Mouse (Mus musculus): ENCODE measurements around the gene Nt5dc2. TPM values are rescaled to one million over a fixed set of nuclear protein-coding genes. Genes with fewer than 3 reads are reported as not detected.
A peak's percentile ranks its signal among the peaks of the same experiment; 100 is the strongest.

Gene Nt5dc2
- polyA plus RNA-seq, 1 experiment from 2014 or later = 558 TPM

DNA sequence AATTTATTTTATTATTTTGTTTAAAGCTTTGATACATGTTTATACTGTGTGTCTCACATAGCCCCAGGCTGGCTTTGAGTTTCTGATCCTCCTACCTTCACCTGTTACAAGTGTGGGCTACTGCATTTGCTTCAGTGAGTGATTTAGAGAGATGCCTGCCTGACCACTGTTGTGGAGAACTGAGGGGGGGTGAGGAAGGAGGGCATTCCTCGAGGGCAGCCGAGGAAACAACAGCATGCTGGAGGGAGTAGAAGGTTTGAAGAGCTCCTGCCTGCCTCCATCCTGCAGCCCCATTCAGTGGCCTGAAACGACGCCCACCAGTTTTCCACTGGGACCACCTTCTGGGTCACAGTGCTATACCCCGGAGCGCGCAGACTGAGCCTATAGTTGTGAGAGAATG is 34.6 kb downstream of the Nt5dc2 start:
- peaks cover 36% of the 10 kb centered on the region for H3K4me1 ChIP-seq
- no peaks in the 10 kb centered on the region for H3K9me3 ChIP-seq
- no peak overlapping the region for H3K4me3 ChIP-seq
- 71% methylated on average over 7 of the region's 7 CpGs for WGBS
- DNase-seq (ENCODE audit: extremely low spot score, low spot score) = no peak
- H3K36me3 ChIP-seq (replicated peaks) = peaks cover 8% of the 10 kb centered on the region
- 0 out of 2 replicates have a peak overlapping the region, but pooled peaks have one; percentile 15 for H3K27ac ChIP-seq
- no peaks in the 10 kb centered on the region for H3K27me3 ChIP-seq (ENCODE audit: poor library complexity, severe bottlenecking)

DNA sequence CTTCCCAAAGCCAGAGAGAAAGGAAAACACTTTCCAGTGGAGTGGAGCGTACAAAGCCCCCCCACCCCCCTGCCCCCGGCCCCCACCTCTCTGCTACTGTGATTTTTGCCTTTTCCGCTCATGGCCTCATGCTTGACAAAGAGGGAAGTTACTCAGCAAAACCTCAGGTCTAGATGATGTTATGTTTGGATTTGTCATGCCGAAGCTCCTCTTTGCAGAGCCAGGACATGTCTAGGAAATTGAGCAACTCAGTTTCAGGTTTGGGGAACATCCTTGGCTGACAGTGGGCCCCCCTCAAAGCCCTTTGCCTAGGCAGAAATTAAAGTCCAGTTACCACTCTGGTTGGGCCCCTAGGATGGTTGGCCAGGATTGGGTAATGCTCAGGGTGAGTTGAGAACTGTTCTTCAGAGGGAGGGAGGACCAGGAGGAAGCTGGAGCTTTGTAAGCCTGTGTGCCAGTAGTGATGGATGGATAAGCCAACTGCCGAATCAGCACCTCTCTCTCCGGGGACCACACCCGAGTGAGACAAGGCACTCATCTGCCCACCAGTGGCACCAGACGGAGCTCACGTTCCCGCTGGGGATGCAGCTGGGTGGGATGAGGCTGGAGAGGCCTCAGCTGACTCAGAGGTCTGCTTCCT is 35.3 kb downstream of the Nt5dc2 start:
- peak overlapping the region; percentile 15 for H3K27ac ChIP-seq
- peaks cover 42% of the 10 kb centered on the region for H3K4me1 ChIP-seq
- no peaks in the 10 kb centered on the region for H3K27me3 ChIP-seq (ENCODE audit: poor library complexity, severe bottlenecking)
- peaks cover 14% of the 10 kb centered on the region for H3K36me3 ChIP-seq (replicated peaks)
- 86% methylated on average over 10 of the region's 10 CpGs for WGBS
- H3K4me3 ChIP-seq = peak overlapping the region; percentile 16
- DNase-seq (ENCODE audit: extremely low spot score, low spot score) = no peak
- no peaks in the 10 kb centered on the region for H3K9me3 ChIP-seq

GRCm38 (mm10) chr14:31166827-31167226 is 36.0 kb downstream of the Nt5dc2 start:
- Histone ChIP-seq H3K4me3 (peak overlapping the region; percentile 16), H3K4me1 (peaks cover 43% of the 10 kb centered on the region), H3K36me3 (replicated peaks) (peaks cover 21% of the 10 kb centered on the region), H3K9me3 (no peaks in the 10 kb centered on the region), H3K27ac (peak overlapping the region; percentile 15; the same call in 1 of the 2 replicates), H3K27me3 (ENCODE audit: poor library complexity, severe bottlenecking) (no peaks in the 10 kb centered on the region)
- WGBS = 63% methylated on average over 9 of the region's 9 CpGs
- DNase-seq (ENCODE audit: extremely low spot score, low spot score) = no peak

GRCm38 (mm10) chr14:31168425-31168824 is 37.6 kb downstream of the Nt5dc2 start, which contains the start of gene Stab1:
Gene Stab1, minus strand, starts transcription at chr14:31168641.
- H3K9me3 ChIP-seq = no peaks in the 10 kb centered on the region
- H3K4me1 ChIP-seq = peaks cover 43% of the 10 kb centered on the region
- no peaks in the 10 kb centered on the region for H3K27me3 ChIP-seq (ENCODE audit: poor library complexity, severe bottlenecking)
- WGBS = 65% methylated on average over 10 of the region's 10 CpGs
- peaks cover 37% of the 10 kb centered on the region for H3K36me3 ChIP-seq (replicated peaks)
- DNase-seq (ENCODE audit: extremely low spot score, low spot score) = no peak
- peak within 1 kb of the TSS; percentile 16 for H3K4me3 ChIP-seq
- H3K27ac ChIP-seq = peak within 1 kb of the TSS; percentile 15

DNA sequence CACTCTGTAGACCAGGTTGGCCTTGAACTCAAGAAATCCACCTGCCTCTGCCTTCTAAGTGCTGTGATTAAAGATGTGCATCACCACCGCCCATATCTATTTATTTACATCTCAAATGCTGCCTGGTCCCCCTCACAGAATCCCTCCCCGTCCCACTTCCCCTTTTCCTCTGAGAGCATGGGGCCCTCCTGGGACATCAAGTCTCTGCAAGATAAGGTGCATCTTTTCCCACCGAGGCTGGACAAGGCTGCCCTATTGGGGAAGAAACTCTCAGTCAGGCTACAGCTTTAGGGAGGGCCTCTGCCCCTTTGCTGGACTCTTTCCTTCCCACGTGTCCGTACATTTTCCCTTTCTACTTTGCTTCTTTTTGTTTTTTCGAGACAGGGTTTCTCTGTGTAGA is 38.7 kb downstream of the Nt5dc2 start:
- H3K36me3 ChIP-seq (replicated peaks) = peaks cover 48% of the 10 kb centered on the region
- DNase-seq (ENCODE audit: extremely low spot score, low spot score) = no peak
- no peaks in the 10 kb centered on the region for H3K9me3 ChIP-seq
- H3K27ac ChIP-seq = no peak overlapping the region
- no peaks in the 10 kb centered on the region for H3K27me3 ChIP-seq (ENCODE audit: poor library complexity, severe bottlenecking)
- WGBS = 83% methylated on average over 6 of the region's 6 CpGs
- peaks cover 43% of the 10 kb centered on the region for H3K4me1 ChIP-seq
- no peak overlapping the region for H3K4me3 ChIP-seq

DNA sequence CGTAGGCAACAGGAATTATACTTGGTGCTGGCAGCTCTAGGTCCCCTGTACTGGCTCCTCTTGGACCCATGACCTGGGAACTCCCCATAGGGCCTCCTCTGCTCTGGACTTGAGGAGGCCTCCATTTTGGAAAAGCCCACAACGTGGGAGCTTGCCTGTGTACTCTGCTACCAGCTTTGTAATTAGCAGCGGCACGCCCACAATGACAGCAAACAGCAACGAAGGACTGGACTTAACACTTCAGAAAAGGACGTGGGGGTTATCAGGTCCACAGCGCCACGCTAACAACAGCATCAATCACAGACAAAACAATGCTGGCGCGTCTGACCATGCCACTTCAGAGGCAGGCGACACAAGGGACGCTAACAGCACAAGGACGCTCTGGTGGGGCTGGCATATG is 40.1 kb downstream of the Nt5dc2 start:
- Histone ChIP-seq H3K36me3 (replicated peaks) (peaks cover 63% of the 10 kb centered on the region), H3K27ac (0 out of 2 replicates have a peak overlapping the region, but pooled peaks have one; percentile 48), H3K27me3 (ENCODE audit: poor library complexity, severe bottlenecking) (no peaks in the 10 kb centered on the region), H3K9me3 (no peaks in the 10 kb centered on the region), H3K4me3 (no peak overlapping the region), H3K4me1 (peaks cover 36% of the 10 kb centered on the region)
- DNase-seq (ENCODE audit: extremely low spot score, low spot score) = no peak
- 91% methylated on average over 13 of the region's 13 CpGs for WGBS

GRCm38 (mm10) chr14:31171386-31171785 is 40.5 kb downstream of the Nt5dc2 start:
- H3K27ac ChIP-seq = no peak overlapping the region
- peaks cover 67% of the 10 kb centered on the region for H3K36me3 ChIP-seq (replicated peaks)
- 94% methylated on average over 11 of the region's 11 CpGs for WGBS

GRCm38 (mm10) chr14:31171821-31172220 is 41.0 kb downstream of the Nt5dc2 start:
- H3K9me3 ChIP-seq = no peaks in the 10 kb centered on the region
- no peak overlapping the region for H3K4me3 ChIP-seq
- peaks cover 71% of the 10 kb centered on the region for H3K36me3 ChIP-seq (replicated peaks)
- H3K27ac ChIP-seq = no peak overlapping the region
- peaks cover 28% of the 10 kb centered on the region for H3K4me1 ChIP-seq
- WGBS = 97% methylated on average over 15 of the region's 15 CpGs
- H3K27me3 ChIP-seq (ENCODE audit: poor library complexity, severe bottlenecking) = no peaks in the 10 kb centered on the region
- no peak for DNase-seq (ENCODE audit: extremely low spot score, low spot score)

More at GRCm38 (mm10) chr14:31171386-31171785, 40.5 kb downstream of the Nt5dc2 start:
- DNase-seq (ENCODE audit: extremely low spot score, low spot score) = no peak
- no peaks in the 10 kb centered on the region for H3K27me3 ChIP-seq (ENCODE audit: poor library complexity, severe bottlenecking)
- peaks cover 32% of the 10 kb centered on the region for H3K4me1 ChIP-seq
- no peaks in the 10 kb centered on the region for H3K9me3 ChIP-seq
- H3K4me3 ChIP-seq = no peak overlapping the region

- 93% methylated on average over 18 of the region's 18 CpGs for WGBS
- peaks cover 22% of the 10 kb centered on the region for H3K4me1 ChIP-seq
- DNase-seq (ENCODE audit: extremely low spot score, low spot score) = no peak
- no peaks in the 10 kb centered on the region for H3K27me3 ChIP-seq (ENCODE audit: poor library complexity, severe bottlenecking)
- no peak overlapping the region for H3K27ac ChIP-seq
- peaks cover 82% of the 10 kb centered on the region for H3K36me3 ChIP-seq (replicated peaks)
- H3K4me3 ChIP-seq = no peak overlapping the region
- no peaks in the 10 kb centered on the region for H3K9me3 ChIP-seq
These were observed 42.1 kb downstream of the Nt5dc2 start for GRCm38 (mm10) chr14:31172781-31173455.

- DNase-seq (ENCODE audit: extremely low spot score, low spot score) = no peak
- no peak overlapping the region for H3K27ac ChIP-seq
- no peaks in the 10 kb centered on the region for H3K27me3 ChIP-seq (ENCODE audit: poor library complexity, severe bottlenecking)
- 93% methylated on average over 7 of the region's 7 CpGs for WGBS
- peaks cover 19% of the 10 kb centered on the region for H3K4me1 ChIP-seq
- H3K4me3 ChIP-seq = no peak overlapping the region
- H3K36me3 ChIP-seq (replicated peaks) = peaks cover 89% of the 10 kb centered on the region
- no peaks in the 10 kb centered on the region for H3K9me3 ChIP-seq
These were observed 42.7 kb downstream of the Nt5dc2 start for GRCm38 (mm10) chr14:31173537-31173936.

- no peaks in the 10 kb centered on the region for H3K9me3 ChIP-seq
- H3K4me3 ChIP-seq = no peak overlapping the region
- no peak overlapping the region for H3K27ac ChIP-seq
- H3K27me3 ChIP-seq (ENCODE audit: poor library complexity, severe bottlenecking) = no peaks in the 10 kb centered on the region
- H3K36me3 ChIP-seq (replicated peaks) = peaks cover 100% of the 10 kb centered on the region
- H3K4me1 ChIP-seq = no peaks in the 10 kb centered on the region
- WGBS = 89% methylated on average over 16 of the region's 16 CpGs
- no peak for DNase-seq (ENCODE audit: extremely low spot score, low spot score)
These were observed 46.4 kb downstream of the Nt5dc2 start for GRCm38 (mm10) chr14:31177287-31177686.

DNA sequence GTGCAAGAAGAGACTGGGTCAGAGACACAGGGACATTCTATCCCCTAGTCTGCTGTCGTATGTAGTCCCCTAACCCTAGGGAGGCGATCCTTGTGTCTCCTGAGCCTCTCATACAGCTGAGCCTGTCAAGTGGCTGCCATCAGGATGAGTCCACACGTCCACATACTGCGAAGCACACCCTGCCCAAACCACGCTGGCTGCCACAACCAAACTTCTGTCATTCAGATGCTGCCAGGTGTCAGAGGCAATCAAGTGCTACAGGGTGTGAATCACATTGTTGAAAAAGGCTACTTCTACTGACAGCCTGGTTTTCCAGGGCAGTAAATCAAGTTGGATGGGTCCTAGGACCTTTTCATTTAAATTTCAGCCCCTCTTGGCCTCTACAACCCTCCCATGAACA is 46.9 kb downstream of the Nt5dc2 start:
- WGBS = 97% methylated on average over 5 of the region's 5 CpGs
- no peak for DNase-seq (ENCODE audit: extremely low spot score, low spot score)
- Histone ChIP-seq H3K4me3 (no peak overlapping the region), H3K9me3 (no peaks in the 10 kb centered on the region), H3K36me3 (replicated peaks) (peaks cover 100% of the 10 kb centered on the region), H3K4me1 (no peaks in the 10 kb centered on the region), H3K27me3 (ENCODE audit: poor library complexity, severe bottlenecking) (no peaks in the 10 kb centered on the region), H3K27ac (no peak overlapping the region)

DNA sequence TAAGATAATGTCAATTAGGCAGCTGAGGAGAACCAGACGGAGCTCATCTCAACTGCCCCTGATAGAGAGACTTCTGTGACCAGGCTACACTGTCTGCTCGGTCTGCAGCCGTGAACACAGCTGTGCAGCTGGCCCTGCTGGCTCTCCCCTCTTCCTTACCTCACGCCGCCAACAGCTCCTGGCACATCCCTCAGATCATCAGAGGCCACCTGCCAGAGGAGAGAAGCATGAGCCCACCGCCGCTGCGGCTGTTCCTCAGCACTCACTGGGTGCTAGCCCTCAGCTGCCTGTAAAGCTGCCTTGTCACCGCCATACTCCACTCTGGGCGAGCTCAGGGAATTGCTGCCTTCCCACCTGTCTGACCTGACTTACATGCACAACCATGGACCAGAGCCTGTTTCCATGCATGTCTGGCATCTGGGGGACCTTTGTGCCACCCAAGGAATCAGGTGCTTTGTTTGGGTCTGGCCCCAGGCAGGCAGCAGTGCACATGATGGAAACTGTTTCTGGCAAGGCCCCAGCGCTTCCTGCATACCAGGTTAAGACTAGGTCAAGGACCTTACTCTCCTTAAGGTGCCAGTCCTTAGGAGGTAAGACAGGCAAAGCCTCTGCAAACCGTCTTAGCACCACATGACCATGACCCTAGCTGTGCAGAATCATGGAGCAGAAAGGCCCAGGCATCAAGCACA is 49.0 kb downstream of the Nt5dc2 start:
- H3K4me3 ChIP-seq = no peak overlapping the region
- no peaks in the 10 kb centered on the region for H3K4me1 ChIP-seq
- H3K27ac ChIP-seq = no peak overlapping the region
- no peaks in the 10 kb centered on the region for H3K9me3 ChIP-seq
- peaks cover 100% of the 10 kb centered on the region for H3K36me3 ChIP-seq (replicated peaks)
- H3K27me3 ChIP-seq (ENCODE audit: poor library complexity, severe bottlenecking) = no peaks in the 10 kb centered on the region
- WGBS = 95% methylated on average over 12 of the region's 12 CpGs
- no peak for DNase-seq (ENCODE audit: extremely low spot score, low spot score)
